Mouse (Mus musculus) kidney, adult 2 months (tissue): ENCODE data around the gene B3gnt9.

Experiments
- CTCF ChIP-seq: fragments of 200-500 bp; conservative IDR thresholded peaks from 2 replicates; pipeline ENCODE4 v1.5.1; 2011; ENCODE audit warnings: low read depth, mild to moderate bottlenecking, control low read depth, low read length, moderate library complexity, mixed read lengths; ENCODE audit not compliant: insufficient read depth, insufficient read length
- POLR2A ChIP-seq: fragments of 200-500 bp; IDR thresholded peaks from one replicate; pipeline ENCODE4 v1.6.1; 2011; ENCODE audit warnings: low read depth, low read length, control low read depth

GRCm38 (mm10) chr8:105224413-105225271 lies 30.3 kb downstream of the B3gnt9 start, which contains the start of gene D230025D16Rik:
- no peak for TF ChIP-seq CTCF
- TF ChIP-seq POLR2A, result peak; percentile 95
